Comparison of ENCODE assay signal across 8 mouse cellular contexts in genomic region chr6:28832751-28833291, GRCm38 (mm10). TPM values are rescaled to one million over a fixed set of nuclear protein-coding genes. Genes with fewer than 3 reads are reported as not detected.
DNase-seq lines count a peak whose midpoint lies in the region; ATAC-seq lines count a peak whose summit lies in the region.

No protein-coding gene starts in this region.

- peak overlapping the region; percentile 94 for H3K9ac ChIP-seq in forebrain, embryonic 13.5 days
- peak overlapping the region; percentile 59 for H3K9ac ChIP-seq in intestine, embryonic 15.5 days
- peak overlapping the region; percentile 57 for H3K9ac ChIP-seq in lung, embryonic 16.5 days (ENCODE audit: low read length)

- peak; percentile 65 for DNase-seq in right cerebral cortex, adult 18-20 months
- DNase-seq in right cerebral cortex, postnatal 25 days = no peak
- DNase-seq in right cerebral cortex, postnatal 10 days (ENCODE audit: low spot score in 2 of 2) = peak; percentile 79 to 82
- DNase-seq in spleen, postnatal 14 days (ENCODE audit: low spot score in 2 of 2) = no peak

- H3K9me3 ChIP-seq in forebrain, embryonic 13.5 days (replicated peaks) = no peaks in the 10 kb centered on the region
- H3K9me3 ChIP-seq in intestine, embryonic 15.5 days = no peaks in the 10 kb centered on the region
- no peaks in the 10 kb centered on the region for H3K9me3 ChIP-seq in lung, embryonic 16.5 days (ENCODE audit: control insufficient read depth, low read length)

- H3K4me2 ChIP-seq in forebrain, embryonic 13.5 days = peak overlapping the region; percentile 99
- peak overlapping the region; percentile 100 for H3K4me2 ChIP-seq in intestine, embryonic 15.5 days (replicated peaks)
- peak overlapping the region; percentile 100 for H3K4me2 ChIP-seq in lung, embryonic 16.5 days (ENCODE audit: low read depth, low read length)

- peak overlapping the region; percentile 74 for H3K4me3 ChIP-seq in brown adipose tissue, adult 24 weeks (ENCODE audit: insufficient read depth, low read depth, low read length)
- H3K4me3 ChIP-seq in forebrain, embryonic 13.5 days = peak overlapping the region; percentile 78
- peak overlapping the region; percentile 61 for H3K4me3 ChIP-seq in intestine, embryonic 15.5 days (replicated peaks)
- peak overlapping the region; percentile 56 for H3K4me3 ChIP-seq in lung, embryonic 16.5 days (ENCODE audit: low read length)

- no peak overlapping the region for H3K27ac ChIP-seq in brown adipose tissue, adult 24 weeks (replicated peaks; ENCODE audit: low read depth, low read length)
- H3K27ac ChIP-seq in forebrain, embryonic 13.5 days = peak overlapping the region; percentile 92
- no peak overlapping the region for H3K27ac ChIP-seq in intestine, embryonic 15.5 days
- no peak overlapping the region for H3K27ac ChIP-seq in lung, embryonic 16.5 days (ENCODE audit: low read length)

- H3K4me1 ChIP-seq in brown adipose tissue, adult 24 weeks (ENCODE audit: control insufficient read depth, insufficient read depth, insufficient read length, low read length) = no peaks in the 10 kb centered on the region
- H3K4me1 ChIP-seq in forebrain, embryonic 13.5 days = peaks cover 49% of the 10 kb centered on the region
- peaks cover 21% of the 10 kb centered on the region for H3K4me1 ChIP-seq in intestine, embryonic 15.5 days (replicated peaks)
- H3K4me1 ChIP-seq in lung, embryonic 16.5 days (replicated peaks; ENCODE audit: control insufficient read depth, insufficient read depth, low read length) = peaks cover 10% of the 10 kb centered on the region; the same call in 1 of the 2 replicates

- 0 out of 2 replicates have a peak, but pooled peaks cover 10% of the 10 kb centered on the region for H3K27me3 ChIP-seq in forebrain, embryonic 13.5 days
- H3K27me3 ChIP-seq in intestine, embryonic 15.5 days (replicated peaks) = peaks cover 12% of the 10 kb centered on the region
- peaks cover 6% of the 10 kb centered on the region for H3K27me3 ChIP-seq in lung, embryonic 16.5 days (ENCODE audit: control insufficient read depth, insufficient read depth, low read depth, low read length)

- ATAC-seq in forebrain, embryonic 13.5 days = peak; percentile 82
- peak; percentile 67 for ATAC-seq in intestine, embryonic 15.5 days
- ATAC-seq in lung, embryonic 16.5 days (ENCODE audit: low read depth) = peak; percentile 66

- 0% methylated on average over 57 of the region's 58 CpGs for WGBS in forebrain, embryonic 13.5 days
- under 1% methylated on average over 48 of the region's 58 CpGs for WGBS in intestine, embryonic 15.5 days
- 0% methylated on average over 56 of the region's 58 CpGs for WGBS in lung, embryonic 16.5 days

- peaks cover 8% of the 10 kb centered on the region; the same call in 1 of the 2 replicates for H3K36me3 ChIP-seq in forebrain, embryonic 13.5 days (ENCODE audit: poor library complexity, severe bottlenecking)
- H3K36me3 ChIP-seq in intestine, embryonic 15.5 days = no peaks in the 10 kb centered on the region
- H3K36me3 ChIP-seq in lung, embryonic 16.5 days (ENCODE audit: control insufficient read depth, insufficient read depth, low read length) = no peaks in the 10 kb centered on the region

RNA-seq across cellular contexts. Expression of gene Lrrc4, which starts 1.3 kb away (rescaled TPM):
- 0.83 TPM in 1 of 2 replicates, not detected in the other for polyA plus RNA-seq in brown adipose tissue, adult 24 weeks (2012; ENCODE audit: insufficient read depth, insufficient read length, missing spikeins)
- polyA plus RNA-seq in forebrain, embryonic 13.5 days (2015; fragmentation: Nextera tagmentation; extraction: Ambion mirVana) = 3.8 and 4.3 TPM in 2 replicates
- polyA plus RNA-seq in intestine, embryonic 15.5 days (2015; fragmentation: Nextera tagmentation; extraction: Ambion mirVana) = 0.31 and 0.52 TPM in 2 replicates
- polyA plus RNA-seq in lung, embryonic 16.5 days (2015; fragmentation: Nextera tagmentation; extraction: Ambion mirVana) = 0.19 and 0.45 TPM in 2 replicates

Comparison
In these comparisons a context has a peak if more than half of its experiments do, and no peak if none do; other contexts are left out.
1. DNase-seq: peak in right cerebral cortex, adult 18-20 months (single experiment) and right cerebral cortex, postnatal 10 days (2 of 2); none in right cerebral cortex, postnatal 25 days (single experiment) and spleen, postnatal 14 days (0 of 2).
2. Peak in every context shown above with its lines, with median percentiles within 50 percentile points of each other: H3K4me3 ChIP-seq, ATAC-seq, H3K4me2 ChIP-seq and H3K9ac ChIP-seq.